Mouse (Mus musculus): ENCODE measurements around the gene Rad18. TPM values are rescaled to one million over a fixed set of nuclear protein-coding genes. Genes with fewer than 3 reads are reported as not detected.
"Not testable (repeated sequence)": the region's sequence is repeated elsewhere in the genome, so short reads cannot be mapped to it uniquely, and the experiment has no call there.

Rad18 gene
- total RNA-seq (2021): 10.7 and 11.2 TPM in 2 replicates
- long read RNA-seq, partial matches to known transcripts: 2 of 5 reads
- long read RNA-seq, other reads (novel, unspliced or antisense): 1 of 5 reads

DNA sequence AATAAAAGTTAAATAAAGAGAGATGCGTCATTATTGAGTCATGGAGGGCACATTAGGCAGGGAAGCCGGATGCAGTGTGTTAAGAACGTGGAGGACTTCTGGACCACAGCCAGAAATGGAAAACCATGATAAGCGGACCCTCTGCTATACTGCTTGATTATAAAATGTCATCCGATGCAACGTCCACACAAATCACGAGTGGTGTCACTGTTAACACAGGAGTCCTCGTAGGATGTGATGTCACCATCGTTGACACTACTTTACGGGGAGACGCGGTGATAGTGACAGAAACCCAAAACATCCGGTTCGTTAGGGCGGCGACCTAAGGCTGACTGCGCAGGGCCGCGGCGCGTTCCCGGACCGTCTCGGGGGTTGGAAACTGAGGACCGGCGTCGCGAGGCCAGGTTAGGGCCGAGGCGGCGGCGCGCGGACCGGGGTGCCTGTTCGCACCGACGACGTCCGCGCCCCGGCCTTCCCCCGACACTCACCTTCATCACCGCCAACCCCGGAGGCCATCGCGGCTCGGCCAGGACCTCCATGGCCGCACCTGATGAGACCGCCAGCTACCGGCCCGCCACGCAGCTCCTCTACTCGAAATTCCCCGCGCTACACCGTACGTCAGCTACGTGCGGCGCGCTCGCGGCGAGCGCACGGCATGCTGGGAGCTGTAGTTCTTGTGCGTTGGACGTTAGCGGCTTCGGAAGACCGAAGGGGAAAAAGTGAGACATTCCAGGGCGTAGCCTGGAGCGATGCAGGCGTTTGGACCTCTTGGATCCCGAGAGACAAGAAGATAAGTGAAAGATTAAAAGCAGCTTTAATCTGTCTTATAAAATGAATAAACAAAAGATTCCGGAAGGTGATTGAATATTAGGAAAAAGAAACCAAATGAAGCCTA, at the start of gene Rad18:
Gene Rad18, minus strand, starts transcription at position 631 of the 895 bp plus-strand sequence.
- DNase-seq: peak; percentile 84

DNA sequence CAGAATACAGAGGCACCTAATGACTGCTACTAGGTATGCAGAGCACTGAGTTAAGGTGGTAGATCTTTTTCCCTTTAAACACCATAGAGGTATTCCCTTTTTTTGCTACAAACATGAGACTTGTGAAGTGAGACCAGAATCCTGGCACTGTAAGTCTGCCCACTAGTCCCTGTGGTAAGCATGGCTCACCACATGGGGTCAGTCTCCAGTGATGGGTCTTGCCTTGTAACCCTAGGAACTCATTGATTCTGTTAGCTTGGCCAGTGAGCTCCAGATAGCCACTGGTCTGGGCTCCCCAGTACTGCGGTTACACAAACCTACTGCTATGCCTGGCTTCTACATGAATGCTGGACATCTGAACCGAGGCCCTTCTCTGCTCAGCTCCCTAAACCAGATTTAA, 45.8 kb upstream of the Rad18 start:
- no peak for DNase-seq

- no peak for DNase-seq
Measured at GRCm38 (mm10) chr6:112741766-112742165, 45.3 kb upstream of the Rad18 start.

DNA sequence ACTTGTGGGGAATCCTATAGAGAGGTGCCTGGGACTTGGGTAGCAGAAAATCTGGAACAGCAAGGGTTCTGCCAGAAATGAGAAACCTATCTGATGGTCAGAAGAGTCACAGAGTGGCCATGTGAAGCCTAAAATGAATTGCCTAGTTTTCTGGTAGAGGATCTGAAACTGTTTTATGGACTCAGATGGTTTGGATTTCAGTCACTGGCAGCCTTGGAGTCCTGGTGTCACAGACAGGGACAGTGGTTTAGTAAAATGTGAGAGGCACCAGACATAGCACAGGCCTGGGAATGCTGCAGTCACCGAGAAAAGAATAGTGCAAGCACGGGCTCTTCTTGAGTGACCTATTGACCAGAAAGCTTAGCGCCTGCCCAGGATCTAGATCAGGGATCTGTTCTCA, 43.1 kb upstream of the Rad18 start:
- no peak for DNase-seq

- no peak for DNase-seq
Measured at GRCm38 (mm10) chr6:112738924-112739323, 42.4 kb upstream of the Rad18 start.

- no peak for DNase-seq
Measured at GRCm38 (mm10) chr6:112736471-112736870, 40.0 kb upstream of the Rad18 start.

GRCm38 (mm10) chr6:112735054-112735453, 38.6 kb upstream of the Rad18 start:
- no peak for DNase-seq

DNA sequence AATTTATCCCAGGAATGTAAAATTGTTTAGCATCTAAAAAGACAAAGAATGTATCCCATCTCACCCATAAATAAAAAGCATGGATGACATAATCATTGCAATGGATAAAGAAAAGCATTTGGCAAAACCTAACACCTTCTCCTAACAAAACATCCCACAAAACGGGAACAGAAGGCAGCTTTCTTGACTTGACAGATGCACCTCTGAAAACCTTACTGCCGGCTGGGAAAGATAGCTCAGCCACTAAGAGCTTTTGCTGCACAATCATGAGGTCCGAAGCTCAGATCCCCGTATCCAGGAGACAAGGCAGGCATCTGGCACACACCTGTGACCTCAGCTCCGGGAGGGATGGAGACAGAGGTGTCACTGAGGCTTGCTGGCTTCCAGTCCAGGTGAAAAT, 37.5 kb upstream of the Rad18 start:
- DNase-seq: no peak

DNA sequence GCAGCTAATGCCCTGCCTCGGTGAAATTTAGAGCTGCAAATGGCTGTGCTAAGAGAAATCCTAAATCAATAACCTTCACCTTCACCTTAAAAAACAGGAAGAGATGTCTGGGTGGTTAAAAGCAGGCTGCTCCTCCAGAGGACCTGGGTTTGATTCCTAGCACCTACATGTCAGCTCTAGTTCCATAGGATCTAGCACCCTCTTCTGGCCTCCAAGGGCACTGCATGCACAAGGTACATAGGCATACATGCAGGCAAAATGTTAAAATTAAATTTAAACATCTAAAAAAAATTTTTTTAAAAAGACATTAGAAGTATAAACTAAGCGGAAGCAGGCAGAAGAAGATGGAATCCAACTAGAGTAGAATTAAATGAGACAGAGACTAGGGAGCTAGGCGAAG, 35.9 kb upstream of the Rad18 start:
- DNase-seq: no peak

GRCm38 (mm10) chr6:112731386-112731785, 34.9 kb upstream of the Rad18 start:
- DNase-seq: peak; percentile 59

DNA sequence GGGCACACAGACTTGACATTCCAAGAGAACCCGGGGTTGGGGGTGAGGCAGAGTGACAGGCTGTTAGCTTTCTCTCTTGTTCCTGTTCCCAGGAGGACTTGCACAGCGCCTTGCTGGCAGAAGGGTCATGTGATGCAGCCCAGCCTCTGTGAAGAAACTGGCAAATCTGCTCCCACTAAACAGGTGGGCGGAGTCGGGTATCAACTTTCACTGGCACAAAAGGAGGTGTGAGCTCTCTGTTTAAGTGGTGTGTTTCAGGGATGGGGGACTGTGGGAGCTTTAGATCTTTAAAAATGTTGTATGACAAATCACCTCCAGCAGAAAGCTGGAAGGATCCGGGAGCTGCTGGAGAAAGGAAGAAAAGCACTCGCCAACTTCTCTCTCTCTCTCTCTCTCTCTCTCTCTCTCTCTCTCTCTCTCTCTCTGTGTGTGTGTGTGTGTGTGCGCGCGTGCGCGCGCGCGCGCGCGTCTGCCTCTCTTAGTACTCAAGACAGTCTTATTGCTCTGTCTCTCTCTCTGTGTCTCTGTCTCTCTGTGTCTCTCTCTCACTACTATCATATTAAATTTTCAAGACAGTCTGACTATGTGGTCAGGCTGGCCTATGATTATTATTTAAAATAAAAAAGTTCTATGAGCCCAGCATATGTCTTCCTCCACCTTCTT, 32.4 kb upstream of the Rad18 start:
- DNase-seq: peak; percentile 21

DNA sequence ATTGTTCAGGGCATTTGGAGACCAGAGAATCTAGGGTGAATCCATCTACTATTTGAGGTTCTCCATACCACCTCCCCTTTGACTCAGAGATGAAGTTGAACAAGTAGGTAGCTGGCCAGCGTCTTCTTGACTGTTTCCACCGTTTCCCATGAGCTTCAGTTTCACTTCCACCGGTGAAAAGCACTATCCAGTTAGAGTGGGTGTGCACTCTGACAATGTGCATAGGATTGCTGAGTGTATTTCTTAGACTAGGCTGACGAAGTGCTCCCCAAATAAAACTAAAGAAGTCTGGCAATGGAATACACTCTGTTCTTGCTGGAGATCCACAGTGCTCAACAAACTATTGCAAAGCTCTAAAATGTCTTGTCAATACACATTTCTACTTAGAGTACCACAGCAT, 29.0 kb upstream of the Rad18 start:
- no peak for DNase-seq

DNA sequence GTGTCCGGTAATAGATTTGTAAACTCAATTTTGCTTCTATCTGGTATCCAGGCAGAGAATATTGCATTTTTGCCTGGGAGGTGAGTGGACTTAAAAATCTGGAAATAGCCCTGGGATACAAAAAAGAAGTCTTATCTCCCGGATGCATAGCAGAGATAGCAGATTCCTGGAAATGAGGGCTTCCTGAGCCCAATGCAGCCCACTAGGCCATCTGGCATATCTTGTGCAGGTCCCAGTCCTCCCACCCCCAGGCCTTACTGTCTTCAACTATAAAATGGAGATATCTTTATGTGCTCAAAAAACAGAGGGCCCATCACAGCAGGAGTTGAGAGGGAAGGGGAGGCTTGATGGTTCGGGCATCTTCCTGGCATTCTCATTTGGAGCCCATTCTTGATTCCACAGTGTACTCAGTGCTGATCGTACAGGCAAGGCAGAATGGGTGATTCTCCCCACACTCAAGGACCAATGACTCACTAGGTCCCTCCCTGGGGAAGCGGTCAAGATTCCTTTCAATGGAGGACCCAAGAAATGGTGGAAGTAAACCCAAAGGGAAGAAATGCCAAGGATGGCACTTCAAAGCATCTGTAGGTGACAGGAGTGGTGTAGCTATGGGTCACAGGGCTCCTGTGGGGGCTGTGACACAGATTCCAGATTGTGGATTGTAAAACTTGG, 24.1 kb upstream of the Rad18 start:
- DNase-seq: no peak

DNA sequence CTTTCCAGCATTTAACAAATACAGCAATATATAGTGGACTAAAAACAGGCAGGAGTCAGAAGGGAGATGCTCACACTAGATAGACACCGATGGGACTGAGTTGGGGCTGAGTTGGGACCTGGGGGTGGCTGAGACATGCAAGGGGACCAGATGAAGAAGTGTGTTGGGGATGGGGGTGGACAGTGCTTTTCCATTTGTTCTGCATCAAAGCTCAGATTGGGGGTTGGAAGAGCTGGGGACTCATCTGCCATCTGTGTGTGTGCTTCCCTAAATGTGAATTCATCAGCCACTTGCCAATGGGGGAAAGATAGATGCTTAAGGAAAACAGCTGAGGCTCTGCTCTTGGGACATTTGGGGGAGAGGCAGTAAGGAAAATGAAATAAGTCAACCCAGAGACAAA, 23.5 kb upstream of the Rad18 start:
- no peak for DNase-seq

DNA sequence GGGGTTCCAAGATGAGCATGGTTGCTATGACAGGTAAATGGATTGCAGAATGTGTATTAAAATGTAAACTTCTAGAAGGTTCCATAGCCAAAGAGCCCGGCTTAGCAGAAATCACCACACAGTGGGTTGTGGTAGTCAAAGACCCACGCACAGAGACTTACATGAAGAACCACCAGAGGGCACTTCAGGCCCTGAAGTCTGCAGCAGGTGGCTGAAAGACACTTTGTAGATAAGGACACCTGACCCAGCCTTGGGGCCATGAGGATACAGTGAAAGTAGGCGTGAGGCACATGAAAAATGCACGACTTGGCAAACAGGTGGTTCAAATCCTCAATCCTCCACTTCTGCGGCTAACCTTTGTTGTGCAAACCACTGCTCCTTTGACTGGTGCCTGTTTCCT, 20.7 kb upstream of the Rad18 start:
- no peak for DNase-seq

DNA sequence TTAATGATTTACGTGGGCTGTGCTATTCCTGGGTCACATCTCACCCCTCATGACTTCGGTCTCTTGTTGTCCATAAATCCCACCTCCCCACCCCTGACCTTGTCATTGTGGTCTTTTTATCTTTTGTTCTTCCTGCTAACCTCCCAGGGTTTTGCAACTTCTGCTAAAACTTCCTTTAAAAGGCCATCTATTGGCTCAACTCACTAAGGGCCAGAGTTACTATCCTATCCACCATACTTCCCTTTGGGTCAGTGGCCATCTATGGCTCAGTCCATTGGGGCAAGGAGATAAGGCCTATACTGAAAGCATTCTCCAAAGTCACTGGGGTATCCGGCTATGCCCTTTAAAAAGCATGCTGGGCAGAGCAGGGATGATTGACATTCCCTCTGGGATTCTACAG, 17.5 kb upstream of the Rad18 start:
- no peak for DNase-seq

- not testable (repeated sequence) for DNase-seq
Measured at GRCm38 (mm10) chr6:112702296-112702695, 5.8 kb upstream of the Rad18 start.

DNA sequence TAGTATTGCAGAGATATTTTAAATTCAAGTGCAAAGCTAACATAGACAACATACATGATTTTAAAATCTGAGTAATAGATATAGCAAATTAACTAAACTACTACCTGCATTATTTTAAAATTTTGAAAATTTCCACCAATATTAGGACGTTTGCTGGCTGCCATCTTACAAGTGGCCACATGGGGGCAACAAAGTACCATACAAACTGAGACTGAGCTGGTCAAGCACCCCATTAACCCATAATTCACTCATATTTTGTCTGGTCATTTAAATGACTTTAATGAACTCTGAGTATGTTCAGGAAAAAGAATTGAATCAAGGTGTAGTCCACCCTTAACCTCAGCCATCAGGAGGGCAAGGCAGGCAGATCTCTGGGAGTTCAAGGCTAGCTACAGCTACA, 3.9 kb upstream of the Rad18 start:
- peak; percentile 53 for DNase-seq

GRCm38 (mm10) chr6:112699115-112699514, 2.6 kb upstream of the Rad18 start:
- DNase-seq: no peak

DNA sequence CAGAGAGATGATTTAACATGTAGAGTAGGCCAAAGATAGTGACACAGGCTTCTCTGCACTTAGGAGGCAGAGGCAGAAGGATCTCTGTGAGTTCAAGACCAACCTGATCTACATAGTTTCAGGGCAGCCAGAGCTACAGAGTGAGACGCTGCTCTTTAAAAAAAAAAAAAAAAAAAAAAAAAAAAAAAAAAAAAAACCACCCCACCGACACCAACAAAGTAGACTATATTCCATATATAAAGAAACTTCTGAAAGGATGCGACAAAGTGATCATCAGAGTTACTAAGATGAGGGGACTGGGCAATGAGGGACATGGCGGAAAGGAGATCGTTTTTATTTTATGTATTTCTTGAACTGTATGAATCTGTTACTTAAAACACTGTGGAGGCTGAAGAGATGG, 2.0 kb downstream of the Rad18 start:
- DNase-seq: no peak

DNA sequence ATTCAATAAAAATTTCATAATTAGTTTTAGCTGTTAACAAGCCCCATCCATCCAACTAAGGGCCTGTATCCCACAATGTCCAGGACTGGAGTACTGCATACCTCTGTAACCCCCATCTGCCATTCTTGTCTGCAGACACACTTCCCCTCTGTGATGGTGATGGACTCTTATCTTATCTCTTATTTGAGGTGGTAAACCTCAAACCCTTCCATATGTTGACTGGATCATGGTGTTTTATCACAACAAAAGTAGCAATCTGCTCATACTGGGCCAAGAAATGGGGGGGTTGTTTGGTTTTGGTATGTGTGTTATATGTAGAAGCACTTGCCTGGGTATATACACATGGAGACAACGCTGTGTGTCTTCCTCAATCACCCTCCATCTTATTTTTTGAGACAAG, 5.0 kb downstream of the Rad18 start:
- DNase-seq: no peak

DNA sequence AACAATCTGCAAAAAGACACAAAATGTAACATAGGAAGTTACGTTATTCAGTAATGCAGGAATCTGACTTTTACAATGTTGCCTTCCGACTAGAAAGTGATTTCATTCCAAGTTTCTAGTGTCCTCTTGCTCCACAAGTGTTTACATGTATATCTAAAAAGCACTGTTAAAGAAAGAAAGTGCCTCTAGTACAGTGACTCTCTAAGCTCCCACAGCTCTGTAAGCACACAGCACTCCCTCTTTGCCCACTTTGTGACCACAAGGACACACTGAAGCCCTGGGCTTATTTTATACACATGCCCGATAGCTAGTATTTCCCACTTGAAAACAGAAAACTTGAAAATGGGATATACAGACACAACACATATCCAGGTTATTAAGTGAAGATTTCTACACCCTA, 8.5 kb downstream of the Rad18 start:
- no peak for DNase-seq

DNA sequence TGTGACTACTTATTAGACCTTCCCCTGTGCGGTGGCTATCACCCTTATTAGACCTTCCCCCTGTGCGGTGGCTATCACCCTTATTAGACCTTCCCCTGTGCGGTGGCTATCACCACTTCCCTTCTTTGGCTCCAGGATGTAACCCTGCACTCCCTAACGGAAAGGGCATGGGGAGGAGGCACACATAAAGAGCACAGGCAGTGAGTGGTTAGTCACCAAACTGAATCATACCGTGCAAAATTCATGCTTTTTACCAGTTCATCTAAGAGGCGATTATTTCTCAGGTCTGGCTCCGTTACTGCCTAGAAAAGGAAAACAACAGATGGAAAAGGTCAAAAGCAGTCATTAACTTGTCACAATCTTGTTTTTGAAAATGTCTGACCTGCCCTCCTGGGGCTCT, 10.0 kb downstream of the Rad18 start:
- peak; percentile 9 for DNase-seq

All from adrenal gland, postnatal 25 days (tissue).